Mouse (Mus musculus): ENCODE data around the gene Gm5800.
"Not testable (repeated sequence)": the region's sequence is repeated elsewhere in the genome, so short reads cannot be mapped to it uniquely, and the experiment has no call there.

Gm5800 gene

DNA sequence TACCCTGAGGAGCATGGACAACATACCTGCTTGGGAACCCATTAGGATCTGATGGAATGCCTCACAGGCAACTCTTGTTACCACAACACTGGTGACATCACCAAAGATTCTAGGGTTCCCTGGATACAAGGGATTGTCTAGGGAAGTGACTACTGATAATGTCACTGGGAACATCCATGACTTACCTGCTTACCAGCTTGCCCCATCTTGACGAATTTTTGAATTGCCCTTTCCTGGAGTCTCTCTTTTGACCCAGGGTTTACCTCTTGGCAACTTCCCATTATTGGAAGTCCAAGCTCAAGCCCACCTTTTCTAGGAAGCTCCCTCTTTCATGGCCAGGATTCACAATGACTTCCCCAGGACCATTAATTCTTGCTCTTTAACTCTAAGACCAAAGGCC is at the start of gene Gm5800:
Gene Gm5800 (minus strand): TSS at position 101 of the 400 bp plus-strand sequence.
- DNase-seq (ENCODE audit: low spot score in 2 of 2): no peak

DNA sequence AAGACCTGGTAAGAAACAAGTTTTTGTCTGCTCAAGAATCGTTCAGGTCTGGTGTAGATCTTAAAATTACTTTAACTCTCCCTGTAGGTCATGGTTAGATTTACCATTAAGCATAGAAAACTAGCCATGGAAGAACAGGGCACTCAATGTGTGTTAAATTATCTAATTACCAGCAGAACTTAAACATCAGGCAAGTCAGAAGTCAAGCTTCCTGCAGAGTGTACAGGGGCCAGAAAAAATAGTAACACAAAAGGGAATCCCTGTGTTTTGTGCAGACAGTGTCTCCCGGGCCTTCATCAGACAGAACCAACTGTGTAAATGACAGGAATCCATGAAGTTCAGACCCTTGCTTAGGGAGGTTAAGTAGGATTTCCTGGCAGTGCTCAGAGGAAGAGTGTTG is 39.0 kb upstream of the Gm5800 start:
- DNase-seq (ENCODE audit: low spot score in 2 of 2): no peak

DNA sequence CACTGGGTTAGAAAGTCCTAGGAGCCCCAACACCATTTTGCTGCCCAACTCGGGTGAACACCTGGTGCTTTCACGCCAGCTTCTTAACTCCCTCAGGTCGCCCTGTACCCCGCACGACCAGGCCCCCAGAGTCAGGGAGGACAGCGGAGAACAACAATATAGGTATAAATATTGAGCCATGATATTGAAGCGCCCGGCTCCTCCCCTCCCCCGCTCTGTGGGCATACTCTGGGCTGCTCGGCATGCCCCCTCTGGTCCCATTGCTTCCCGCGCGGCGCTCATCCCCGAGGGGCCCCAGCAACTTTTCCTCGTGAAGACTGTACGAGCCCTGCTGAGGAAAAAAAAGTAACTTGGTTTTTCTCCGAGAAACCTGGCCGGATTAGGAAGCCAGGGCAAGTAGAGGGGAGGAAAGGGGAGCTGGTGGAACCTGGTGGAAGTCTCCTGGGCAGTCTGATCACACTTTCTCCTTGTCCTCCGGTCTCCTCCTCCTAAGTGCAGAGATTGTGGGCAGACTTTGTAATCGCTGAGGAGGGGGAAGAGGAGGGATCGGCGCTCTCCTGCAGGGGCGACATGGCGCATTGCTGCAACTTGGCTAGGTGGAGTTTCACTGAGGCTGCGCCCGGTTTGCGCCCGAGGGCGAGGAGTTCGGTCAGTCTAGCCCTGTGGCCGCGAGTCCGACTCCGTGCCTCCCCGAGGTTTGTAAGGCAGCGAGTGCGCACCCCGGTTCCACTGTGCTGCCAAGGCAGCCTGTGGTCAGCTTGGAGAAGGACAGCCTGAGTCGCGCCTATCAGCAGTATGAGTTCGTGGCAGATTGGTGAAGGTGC is 23.6 kb upstream of the Gm5800 start:
- no peak for DNase-seq (ENCODE audit: low spot score in 2 of 2)

DNA sequence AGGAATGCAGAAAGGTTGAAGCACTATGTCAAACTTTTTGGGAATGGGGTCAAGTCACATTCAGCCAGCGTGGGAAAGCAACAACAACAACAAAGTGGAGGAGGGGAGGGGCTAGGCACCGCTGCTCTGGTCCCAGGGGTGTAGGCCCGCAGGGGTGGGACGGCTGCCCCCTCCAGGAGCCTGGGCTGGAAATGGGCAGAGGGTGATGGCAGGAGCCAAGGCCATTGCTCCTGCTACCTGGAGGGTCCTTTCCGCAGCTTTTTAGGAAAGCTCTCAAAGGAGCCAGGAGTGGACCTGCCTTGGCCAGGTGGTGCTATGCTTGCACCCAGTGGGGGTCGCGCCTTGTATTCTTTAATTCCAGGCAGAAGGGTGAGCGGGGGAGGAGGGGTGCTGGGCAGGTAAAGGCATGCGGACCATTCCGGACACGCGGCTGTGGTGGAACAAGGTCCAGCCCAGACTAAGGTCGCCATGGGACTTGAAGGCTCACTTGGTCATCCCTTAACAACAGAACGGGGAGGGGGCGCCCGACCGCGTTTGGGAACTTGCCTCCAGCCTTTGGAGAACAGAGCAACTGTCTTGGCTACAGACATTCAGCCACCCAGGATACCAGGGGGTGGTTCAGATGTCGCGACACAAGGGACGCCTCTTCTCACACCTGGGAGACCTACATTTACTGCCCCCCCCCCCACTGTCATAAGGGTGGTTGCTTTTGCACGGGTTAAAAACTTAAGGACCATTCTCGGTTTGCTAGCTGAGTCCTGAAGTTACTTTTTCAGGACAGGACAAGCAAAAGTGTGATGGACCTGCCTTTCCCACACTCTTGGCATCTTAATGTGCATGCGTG is 22.4 kb upstream of the Gm5800 start:
- no peak for DNase-seq (ENCODE audit: low spot score in 2 of 2)

DNA sequence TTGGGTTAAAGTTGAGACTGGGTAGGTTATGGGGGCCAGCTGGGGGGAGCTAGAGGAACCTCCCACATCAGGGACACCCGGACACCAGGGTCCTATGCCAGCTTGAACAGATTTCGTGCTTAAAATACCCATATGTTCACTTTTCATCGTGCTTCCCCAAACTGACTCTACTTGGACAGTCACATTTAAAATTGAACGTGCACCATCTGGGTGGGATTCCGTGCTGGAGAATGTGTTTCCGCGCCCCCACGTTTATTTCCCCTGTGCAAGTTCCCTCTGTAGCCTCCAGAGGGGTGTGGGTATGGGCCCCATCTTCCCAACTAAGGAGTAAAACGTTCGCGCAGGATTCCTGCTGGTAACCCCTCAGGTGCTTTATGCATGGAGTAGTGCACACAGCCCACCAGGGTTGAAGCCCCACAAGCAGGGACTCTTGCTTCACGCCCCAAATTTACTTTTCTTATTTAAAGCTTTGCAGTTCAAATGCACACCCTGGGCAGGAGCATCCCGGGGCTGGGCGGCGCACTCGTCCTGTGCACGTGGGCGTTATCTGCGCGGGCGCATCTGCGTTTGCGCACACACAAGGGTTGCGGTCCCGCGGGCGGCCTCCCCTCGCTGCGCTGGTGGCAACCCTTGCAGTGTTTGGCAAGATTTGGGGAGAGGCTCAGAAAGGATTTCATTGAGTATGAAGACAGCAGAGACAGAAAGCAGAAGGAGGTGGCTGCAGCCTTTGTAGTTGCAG is 21.6 kb upstream of the Gm5800 start:
- DNase-seq (ENCODE audit: low spot score in 2 of 2): no peak

DNA sequence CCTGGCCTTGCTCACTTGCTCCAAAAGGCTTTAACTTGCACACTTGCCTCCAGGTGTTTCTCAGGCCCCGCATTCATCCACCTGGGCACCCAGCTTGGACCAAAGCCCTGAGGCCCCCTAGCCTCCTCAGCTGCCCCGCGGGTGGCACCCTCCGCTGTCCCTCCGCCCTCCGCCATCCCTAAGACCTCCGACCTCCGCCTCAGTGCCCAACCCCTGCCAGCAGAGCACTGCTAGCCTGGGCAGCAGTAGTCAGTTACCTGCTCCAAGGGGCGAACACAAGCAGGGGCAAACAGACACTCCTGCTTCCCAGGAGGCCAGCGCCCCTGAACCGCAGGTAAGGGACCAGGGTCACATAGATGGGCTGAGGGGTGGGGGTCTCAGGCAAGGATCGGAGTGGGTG is 21.0 kb upstream of the Gm5800 start:
- no peak for DNase-seq (ENCODE audit: low spot score in 2 of 2)

DNA sequence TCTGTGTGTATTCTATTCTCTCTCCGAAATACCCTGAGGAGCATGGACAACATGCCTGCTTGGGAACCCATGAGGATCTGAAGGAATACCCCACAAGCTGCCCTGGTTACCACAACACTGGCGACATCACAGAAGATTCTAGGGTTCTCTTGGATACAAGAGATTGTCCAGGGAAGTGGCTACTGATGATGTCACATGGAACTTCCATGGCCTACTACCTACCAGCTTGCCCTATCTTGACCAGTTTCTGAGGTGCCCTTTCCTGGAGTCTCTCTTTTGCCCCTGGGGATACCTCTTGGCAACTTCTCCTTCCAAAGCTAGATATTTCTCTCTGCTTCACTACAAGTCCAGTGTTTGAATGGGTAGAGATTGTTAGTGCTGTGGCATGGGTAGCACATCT is 21.6 kb downstream of the Gm5800 start, which contains the start of gene Gm17079:
Gene Gm17079 (minus strand): TSS at position 101 of the 400 bp plus-strand sequence.
- DNase-seq (ENCODE audit: low spot score in 2 of 2): not testable (repeated sequence)

DNA sequence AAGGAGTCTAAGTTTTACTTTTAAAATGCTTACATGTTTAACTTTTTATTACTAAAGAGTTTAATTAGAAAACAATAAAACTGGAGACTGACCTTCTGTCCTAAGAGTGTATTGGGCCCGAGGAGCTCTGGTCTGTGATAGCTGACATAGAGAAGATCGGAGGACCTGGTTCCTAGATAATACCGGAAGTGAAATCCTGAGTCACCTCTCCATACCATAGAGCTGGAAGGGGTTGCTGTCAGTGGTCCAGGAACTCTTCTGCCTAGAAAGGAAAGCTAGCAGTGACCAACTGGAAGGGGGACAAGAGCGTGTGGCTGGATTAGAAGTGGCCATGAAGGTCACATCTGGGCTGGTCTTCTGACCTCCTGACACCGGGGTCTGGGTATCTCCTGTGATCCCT is 39.7 kb downstream of the Gm5800 start:
- DNase-seq (ENCODE audit: low spot score in 2 of 2): no peak

All from spleen, postnatal 14 days (tissue).